Mouse (Mus musculus) cortical plate, adult 2 months (tissue): Measurements from ENCODE around the gene Reck. TPM values are rescaled to one million over a fixed set of nuclear protein-coding genes. Genes with fewer than 3 reads are reported as not detected.

Source experiments
- H3K27ac ChIP-seq: fragments of 200-500 bp; 2 replicates; pipeline ENCODE4 v1.5.1; 2012; ENCODE audit warnings: low read length, control low read depth, inconsistent platforms; ENCODE audit not compliant: insufficient read depth
- H3K4me1 ChIP-seq: fragments of 200-500 bp; 2 replicates; pipeline ENCODE4 v1.6.1; 2011; ENCODE audit warnings: low read length; ENCODE audit not compliant: control insufficient read depth, insufficient read depth
- H3K4me3 ChIP-seq: fragments of 200-500 bp; 2 replicates; pipeline ENCODE4 v1.5.1; 2011; ENCODE audit warnings: mild to moderate bottlenecking, low read length, control low read depth; ENCODE audit not compliant: insufficient read depth
- CTCF ChIP-seq: fragments of 200-500 bp; IDR thresholded peaks from 2 replicates; pipeline ENCODE4 v1.5.1; 2011; ENCODE audit warnings: mild to moderate bottlenecking, control low read depth, low read length; ENCODE audit not compliant: insufficient read depth; ENCODE audit errors: extremely low read depth
- POLR2A ChIP-seq: fragments of 200-500 bp; IDR thresholded peaks from 2 replicates; pipeline ENCODE4 v1.6.1; 2011; ENCODE audit warnings: mild to moderate bottlenecking, low read length, control low read depth; ENCODE audit not compliant: insufficient read depth; ENCODE audit errors: extremely low read depth
- polyA plus RNA-seq: library from polyadenylated mRNA; depleted of rRNA; stranded (reverse); fragments of >200 nt; gene quantifications from 2 replicates; pipeline ENCODE4 v1.2.3, GENCODE M21; 2012

Reck gene
- polyA plus RNA-seq, 1 experiment = 12.9 TPM

DNA sequence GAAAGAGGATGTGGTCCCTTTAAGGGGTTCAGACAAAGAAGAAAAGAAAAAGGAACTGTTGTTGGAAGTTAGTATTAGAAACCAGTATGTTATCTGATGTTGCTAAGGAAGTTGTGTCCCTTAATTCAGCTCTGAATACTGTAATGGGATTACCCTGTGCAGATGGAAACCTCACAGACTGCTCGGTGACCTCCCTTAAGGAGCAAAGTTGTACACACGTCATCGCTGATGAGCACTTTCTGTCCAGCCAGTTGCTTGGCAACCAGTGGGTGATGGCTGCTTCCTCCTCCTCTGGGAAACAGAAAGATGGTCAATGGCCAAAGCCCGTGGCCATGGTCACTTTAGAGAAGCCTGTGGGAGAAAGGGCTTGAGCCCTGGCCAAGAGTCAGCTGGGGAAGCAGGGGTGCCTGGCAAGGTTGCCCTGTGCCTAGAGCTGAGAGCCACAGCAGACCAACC is 98.2 kb downstream of the Reck start:
- TF ChIP-seq CTCF = no peak
- Histone ChIP-seq H3K4me3 (no peak overlapping the region), H3K27ac (peak overlapping the region; percentile 2; the same call in 1 of the 2 replicates), H3K4me1 (peaks cover 4% of the 10 kb centered on the region; the same call in 1 of the 2 replicates)

DNA sequence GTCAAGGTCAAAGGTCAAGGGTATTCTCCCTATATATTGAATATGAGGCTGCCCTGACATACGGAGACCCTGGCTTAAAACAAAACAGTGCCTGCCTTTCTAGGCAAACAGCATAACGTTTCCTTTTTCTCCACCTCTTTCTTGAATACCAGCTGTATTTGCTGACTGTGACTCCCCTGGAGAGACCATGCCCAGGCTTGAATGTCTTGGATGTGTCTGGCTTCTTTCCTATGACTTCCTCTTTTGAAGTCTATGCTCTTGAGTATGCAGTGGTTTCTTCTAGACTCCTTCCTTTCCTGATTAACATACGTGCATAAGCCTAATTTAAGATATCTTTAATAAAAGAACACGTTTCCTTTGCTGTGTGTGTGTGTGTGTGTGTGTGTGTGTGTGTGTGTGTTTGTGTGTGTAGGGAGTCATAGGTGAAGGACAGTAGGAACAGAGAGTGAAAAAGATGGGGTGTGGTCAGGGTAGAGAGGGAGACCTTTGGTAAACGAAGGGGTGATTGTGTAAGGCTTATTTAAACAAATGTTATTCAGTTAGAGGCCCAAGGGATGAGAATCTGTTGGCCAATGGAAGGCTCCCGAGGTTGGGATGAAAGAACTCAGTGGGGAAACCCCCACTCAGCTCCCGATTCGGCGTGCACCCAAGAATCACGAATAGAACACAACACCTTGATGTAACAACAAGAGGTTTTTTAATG is 99.7 kb downstream of the Reck start:
- no peak for TF ChIP-seq POLR2A
- no peak for TF ChIP-seq CTCF
- Histone ChIP-seq H3K4me1 (peaks cover 4% of the 10 kb centered on the region), H3K27ac (no peak overlapping the region), H3K4me3 (no peak overlapping the region)

DNA sequence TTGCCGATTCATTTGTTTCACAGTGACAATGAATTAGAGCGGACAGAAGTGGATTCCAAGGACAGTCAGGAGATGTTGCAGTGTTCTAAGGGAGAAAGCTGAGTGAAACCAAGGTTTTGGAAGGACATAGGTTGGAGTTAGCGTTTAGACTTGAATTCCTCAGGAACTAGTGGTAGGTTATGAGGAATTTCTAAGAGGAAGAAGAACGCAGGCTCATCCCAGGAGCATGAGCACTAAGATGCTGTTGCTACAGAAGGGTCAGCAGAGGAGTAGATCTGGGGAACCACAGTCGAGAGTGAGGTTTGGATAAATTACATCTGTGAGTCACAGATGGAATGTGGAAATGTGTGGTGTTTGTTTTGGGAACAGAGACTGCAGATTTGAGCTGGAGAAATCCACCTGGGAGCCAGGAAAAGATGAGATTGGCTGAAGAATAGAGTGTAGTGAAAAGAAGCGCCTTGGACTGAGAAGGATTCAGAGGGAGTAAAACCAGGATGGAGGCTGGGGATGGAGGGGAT is 101.0 kb downstream of the Reck start:
- H3K27ac ChIP-seq = no peak overlapping the region
- peaks cover 4% of the 10 kb centered on the region for H3K4me1 ChIP-seq
- TF ChIP-seq POLR2A = no peak
- TF ChIP-seq CTCF = no peak
- H3K4me3 ChIP-seq = no peak overlapping the region

DNA sequence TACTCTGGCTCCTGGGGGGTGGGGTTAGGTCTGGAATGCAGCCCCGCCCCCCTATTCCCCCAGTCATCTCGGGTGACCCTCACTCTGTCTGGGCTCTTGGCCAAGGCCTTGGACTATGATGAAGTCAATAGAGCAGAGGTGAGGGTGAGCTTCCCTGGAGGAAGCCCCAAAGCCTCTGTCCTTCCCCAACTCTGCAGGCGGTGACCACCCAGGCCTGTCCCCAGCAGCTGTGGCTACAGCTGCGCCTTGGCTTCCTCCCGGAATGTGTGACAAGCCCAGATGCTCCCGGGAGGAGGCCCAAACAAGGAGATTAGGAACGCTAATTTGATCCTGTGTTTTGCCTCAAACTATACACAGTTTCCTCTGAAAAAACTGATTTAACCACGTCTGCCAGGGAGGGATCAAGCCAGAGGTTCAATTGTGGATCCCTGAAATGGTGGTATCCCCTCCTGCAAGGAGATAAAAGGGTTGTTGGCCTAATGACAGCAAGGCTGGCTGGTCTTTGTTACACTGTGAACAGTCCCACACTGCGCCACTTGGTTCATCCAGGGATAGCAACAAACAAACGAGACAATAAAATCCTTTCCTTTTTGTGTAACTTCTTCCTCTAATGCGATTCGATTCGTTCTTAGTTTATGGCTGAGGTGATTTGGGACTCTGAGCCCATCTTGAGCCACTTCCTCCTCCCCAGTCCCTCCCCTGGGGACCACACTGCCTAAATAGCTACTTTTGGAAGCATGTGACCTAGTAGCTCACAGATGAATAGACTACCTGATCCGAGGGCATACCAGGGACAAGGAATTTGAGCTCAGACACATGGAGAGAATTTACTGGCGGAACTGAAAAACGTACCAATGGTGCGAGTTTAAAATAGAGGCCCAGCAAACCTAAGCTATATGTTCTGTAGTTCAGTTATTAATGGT is 103.5 kb downstream of the Reck start:
- Histone ChIP-seq H3K4me1 (no peaks in the 10 kb centered on the region; the same call in 1 of the 2 replicates), H3K4me3 (no peak overlapping the region), H3K27ac (no peak overlapping the region)
- TF ChIP-seq CTCF (no peak), POLR2A (no peak)

DNA sequence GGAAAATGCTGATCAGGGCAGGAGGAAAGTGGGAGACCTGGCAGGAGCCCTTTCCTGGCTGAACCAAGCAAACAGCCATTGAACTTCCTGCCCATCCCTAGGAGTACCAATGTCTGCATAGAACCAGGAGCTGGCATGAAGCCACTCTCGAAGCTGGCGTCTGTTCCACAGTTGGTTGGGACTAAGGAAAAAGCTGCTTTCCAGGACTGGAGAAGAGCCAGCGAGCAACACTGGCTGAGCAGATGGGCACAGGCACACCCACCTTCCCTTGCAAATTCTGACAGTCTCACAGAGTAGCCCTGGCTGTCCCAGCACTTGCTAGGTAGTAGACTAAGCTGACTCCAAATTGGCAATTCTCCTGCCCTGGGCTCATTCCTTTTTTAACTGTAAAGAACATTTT is 104.4 kb downstream of the Reck start:
- TF ChIP-seq POLR2A (no peak), CTCF (no peak)
- Histone ChIP-seq H3K4me3 (no peak overlapping the region), H3K4me1 (no peaks in the 10 kb centered on the region; the same call in 1 of the 2 replicates), H3K27ac (no peak overlapping the region)

DNA sequence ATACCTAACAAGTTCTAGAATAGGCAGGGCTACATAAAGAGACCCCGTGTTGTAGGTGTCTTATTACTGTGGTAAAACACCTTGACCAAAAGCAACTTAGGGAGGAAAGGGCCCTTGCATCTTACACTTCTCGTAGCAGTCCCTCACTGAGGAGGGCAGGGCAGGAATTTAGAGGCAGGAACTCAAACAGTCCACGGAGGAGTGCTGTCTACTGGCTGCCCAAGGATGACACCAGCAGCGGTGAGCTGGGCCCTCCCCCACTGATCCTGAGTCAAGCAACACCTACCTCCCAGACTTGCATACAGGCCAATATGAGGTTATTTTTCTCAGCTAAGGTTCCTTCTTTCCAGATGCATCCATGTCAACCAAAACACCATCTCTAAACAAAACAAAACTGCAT is 104.9 kb downstream of the Reck start:
- no peak overlapping the region for H3K27ac ChIP-seq
- H3K4me1 ChIP-seq = no peaks in the 10 kb centered on the region; the same call in 1 of the 2 replicates
- no peak overlapping the region for H3K4me3 ChIP-seq
- TF ChIP-seq CTCF = no peak
- TF ChIP-seq POLR2A = no peak

DNA sequence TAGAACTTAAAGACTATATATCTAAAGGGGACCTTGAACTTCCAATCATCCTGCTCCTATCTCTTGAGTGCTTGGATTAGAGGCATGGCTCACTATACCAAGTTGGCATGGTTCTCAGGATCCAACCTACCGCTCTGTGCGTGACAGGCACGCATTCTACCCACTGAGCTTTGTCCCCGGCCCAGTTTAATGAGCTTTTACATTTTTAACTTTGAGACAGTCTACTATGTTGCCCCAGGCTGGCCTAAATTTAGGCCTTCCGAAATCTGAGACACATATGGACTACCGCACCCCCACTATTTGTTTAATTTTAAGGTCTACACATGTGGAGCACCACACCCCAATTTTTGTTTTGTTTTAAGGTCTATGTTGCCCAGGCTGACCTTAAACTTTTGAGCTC is 105.5 kb downstream of the Reck start:
- H3K4me3 ChIP-seq = no peak overlapping the region

DNA sequence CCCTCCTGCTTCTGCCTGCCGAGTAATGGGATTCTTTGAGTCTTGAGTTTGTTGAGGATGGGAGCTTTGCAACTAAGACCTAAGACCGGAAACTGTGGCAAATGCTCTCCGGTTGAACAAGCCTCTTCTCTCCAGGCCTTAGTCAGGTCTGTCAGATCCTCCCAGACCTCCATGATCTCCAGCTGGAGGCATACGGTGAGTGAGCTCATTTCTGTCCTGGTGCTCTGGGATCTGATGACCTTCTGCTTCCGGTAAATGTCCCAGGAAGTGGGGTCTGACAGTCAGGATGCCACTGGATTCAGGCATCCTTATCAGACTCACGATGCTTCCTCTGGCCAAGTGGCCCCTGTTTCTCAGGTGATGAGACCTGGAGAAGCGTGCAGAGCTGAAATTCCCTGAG is 105.9 kb downstream of the Reck start:
- H3K4me1 ChIP-seq = no peaks in the 10 kb centered on the region; the same call in 1 of the 2 replicates
- no peak for TF ChIP-seq POLR2A
- TF ChIP-seq CTCF = no peak
- H3K27ac ChIP-seq = no peak overlapping the region
- H3K4me3 ChIP-seq = no peak overlapping the region

More for the DNA sequence above, 105.5 kb downstream of the Reck start:
- Histone ChIP-seq H3K4me1 (no peaks in the 10 kb centered on the region; the same call in 1 of the 2 replicates), H3K27ac (no peak overlapping the region)
- no peak for TF ChIP-seq POLR2A
- no peak for TF ChIP-seq CTCF

DNA sequence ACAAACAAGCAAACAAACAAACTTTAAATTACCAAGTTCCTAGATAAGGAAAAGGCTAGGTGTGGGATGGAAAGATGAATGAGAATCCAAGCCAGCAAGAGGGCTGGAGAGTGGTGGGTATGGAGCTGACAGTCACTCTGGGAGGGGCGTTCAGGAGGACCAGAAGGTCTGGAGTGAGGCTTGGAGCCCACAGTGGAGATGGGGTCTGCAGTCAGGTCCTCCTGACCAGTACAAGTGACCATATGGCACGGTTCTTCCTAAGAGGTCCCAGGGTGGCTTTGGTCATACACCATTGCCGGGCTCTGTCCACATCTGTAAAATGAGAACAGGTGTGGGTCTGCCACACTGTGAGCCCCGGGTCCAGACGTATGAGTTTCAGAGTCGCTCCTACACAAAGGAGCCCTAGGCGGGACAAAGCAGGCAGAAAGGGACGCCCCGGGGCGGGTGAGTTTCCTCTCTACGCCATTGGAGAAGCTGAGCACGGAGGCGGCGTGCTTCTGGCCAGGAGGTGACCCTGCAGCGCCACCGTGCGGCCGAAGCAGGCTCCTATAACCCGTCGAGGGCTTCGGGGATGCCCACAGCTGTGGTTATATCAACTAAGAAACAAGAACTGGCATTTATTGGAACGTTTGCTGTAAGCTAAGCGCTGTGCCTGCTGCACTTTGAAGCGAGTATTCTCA is 106.9 kb downstream of the Reck start:
- H3K4me1 ChIP-seq = no peaks in the 10 kb centered on the region; the same call in 1 of the 2 replicates
- H3K27ac ChIP-seq = no peak overlapping the region
- H3K4me3 ChIP-seq = no peak overlapping the region
- TF ChIP-seq POLR2A = no peak
- TF ChIP-seq CTCF = peak; percentile 75
